Mouse (Mus musculus): ENCODE data around the gene Ube2l3. TPM values are rescaled to one million over a fixed set of nuclear protein-coding genes. Genes with fewer than 3 reads are reported as not detected.
A peak's percentile ranks its signal among the peaks of the same experiment; 100 is the strongest.

Ube2l3 gene
- polyA plus RNA-seq, 1 experiment from 2014 or later: 278 TPM

DNA sequence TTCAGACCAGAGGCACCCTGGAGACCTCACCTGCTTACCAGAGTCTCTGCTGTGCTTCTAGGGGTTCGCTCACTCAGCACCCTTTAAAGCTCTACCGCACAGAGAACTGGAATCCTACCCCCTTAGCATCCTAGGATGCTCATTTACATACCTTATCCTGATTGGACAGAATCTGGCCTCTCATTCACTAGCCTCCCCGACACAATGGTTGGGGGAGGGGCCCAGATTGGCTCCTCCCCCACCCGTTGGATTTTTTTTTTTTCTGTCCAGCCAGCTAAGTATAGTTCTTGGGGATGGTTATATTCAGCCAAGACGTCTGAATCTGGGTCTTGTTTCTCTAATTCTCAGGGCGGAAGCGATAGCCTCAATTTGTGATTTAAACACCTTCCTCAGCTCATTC is 58.1 kb downstream of the Ube2l3 start, which contains the start of gene Ydjc:
Gene Ydjc (plus strand): TSS at position 283 of the 400 bp plus-strand sequence.
- H3K9ac ChIP-seq (ENCODE audit: low read length): no peak within 1 kb of the TSS
- TF ChIP-seq CTCF (IDR thresholded peaks at IDR 0.05; ENCODE audit: low read depth) (no peak), EP300 (optimal IDR thresholded peaks at IDR 0.05) (no peak)

DNA sequence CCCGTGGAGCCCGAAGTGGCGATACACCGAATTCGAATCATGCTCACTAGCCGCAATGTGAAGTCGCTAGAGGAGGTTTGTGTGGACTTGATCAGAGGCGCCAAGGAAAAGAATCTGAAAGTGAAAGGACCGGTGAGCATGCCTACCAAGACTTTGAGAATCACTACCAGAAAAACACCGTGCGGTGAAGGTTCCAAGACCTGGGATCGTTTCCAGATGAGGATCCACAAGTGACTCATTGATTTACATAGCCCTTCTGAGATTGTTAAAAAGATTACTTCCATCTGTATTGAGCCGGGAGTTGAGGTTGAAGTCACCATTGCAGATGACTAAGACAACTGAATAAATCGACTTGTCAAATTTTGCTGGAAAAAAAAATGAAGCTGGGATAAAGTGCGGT is 65.1 kb downstream of the Ube2l3 start:
- ATAC-seq (ENCODE audit: low FRiP score, low TSS enrichment) (no peak), DNase-seq (ENCODE audit: low spot score) (no peak)
- TF ChIP-seq EP300 (optimal IDR thresholded peaks at IDR 0.05) (no peak), CTCF (IDR thresholded peaks at IDR 0.05; ENCODE audit: low read depth) (no peak)
- no peaks in the 10 kb centered on the region for H3K27me3 ChIP-seq (ENCODE audit: control insufficient read depth, insufficient read depth, low read length)
- H3K9ac ChIP-seq (ENCODE audit: low read length): no peak overlapping the region
- no peaks in the 10 kb centered on the region for H3K4me1 ChIP-seq (replicated peaks; ENCODE audit: control insufficient read depth, insufficient read depth)
- H3K27ac ChIP-seq (replicated peaks): no peak overlapping the region
- H3K4me3 ChIP-seq (ENCODE audit: low read depth, low read length): no peak overlapping the region
- H3K9me3 ChIP-seq (ENCODE audit: control insufficient read depth, low read length): no peaks in the 10 kb centered on the region
- no peaks in the 10 kb centered on the region for H3K36me3 ChIP-seq (ENCODE audit: control insufficient read depth, insufficient read depth, low read length)
- no peak overlapping the region for H3K4me2 ChIP-seq (replicated peaks; ENCODE audit: low read depth)
- 78% methylated on average over 15 of the region's 15 CpGs for WGBS

More for the DNA sequence above, 58.1 kb downstream of the Ube2l3 start, which contains the start of gene Ydjc:
- Histone ChIP-seq H3K4me2 (replicated peaks; ENCODE audit: low read depth) (no peak within 1 kb of the TSS), H3K27ac (replicated peaks) (no peak within 1 kb of the TSS), H3K4me1 (replicated peaks; ENCODE audit: control insufficient read depth, insufficient read depth) (0 out of 2 replicates have a peak, but pooled peaks cover 4% of the 10 kb centered on the region), H3K27me3 (ENCODE audit: control insufficient read depth, insufficient read depth, low read length) (no peaks in the 10 kb centered on the region), H3K9me3 (ENCODE audit: control insufficient read depth, low read length) (no peaks in the 10 kb centered on the region), H3K36me3 (ENCODE audit: control insufficient read depth, insufficient read depth, low read length) (no peaks in the 10 kb centered on the region), H3K4me3 (ENCODE audit: low read depth, low read length) (no peak within 1 kb of the TSS)
- DNase-seq (ENCODE audit: low spot score): no peak
- WGBS: 28% methylated on average over 7 of the region's 7 CpGs
- no peak for ATAC-seq (ENCODE audit: low FRiP score, low TSS enrichment)

DNA sequence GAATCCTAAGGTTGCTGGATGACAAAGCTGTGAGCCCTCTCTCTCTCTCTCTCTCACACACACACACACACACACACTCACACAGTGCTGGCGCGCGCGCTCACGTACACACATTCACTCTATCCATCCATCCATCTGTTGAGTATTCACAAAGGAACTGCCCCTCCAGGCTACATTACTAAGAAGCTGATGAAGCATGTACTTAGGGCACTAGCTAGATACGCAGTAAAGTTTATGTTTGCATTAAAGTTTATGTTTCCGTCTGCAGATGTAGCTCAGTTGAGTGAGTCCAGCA is 69.6 kb downstream of the Ube2l3 start:
- TF ChIP-seq CTCF (IDR thresholded peaks at IDR 0.05; ENCODE audit: low read depth): no peak
- no peak for TF ChIP-seq EP300 (optimal IDR thresholded peaks at IDR 0.05)
- no peaks in the 10 kb centered on the region for H3K9me3 ChIP-seq (ENCODE audit: control insufficient read depth, low read length)
- no peak for ATAC-seq (ENCODE audit: low FRiP score, low TSS enrichment)
- H3K27me3 ChIP-seq (ENCODE audit: control insufficient read depth, insufficient read depth, low read length): no peaks in the 10 kb centered on the region
- DNase-seq (ENCODE audit: low spot score): no peak
- peak overlapping the region; percentile 99 for H3K4me2 ChIP-seq (replicated peaks; ENCODE audit: low read depth)
- no peak overlapping the region for H3K9ac ChIP-seq (ENCODE audit: low read length)
- H3K4me3 ChIP-seq (ENCODE audit: low read depth, low read length): peak overlapping the region; percentile 76
- H3K4me1 ChIP-seq (replicated peaks; ENCODE audit: control insufficient read depth, insufficient read depth): 0 out of 2 replicates have a peak, but pooled peaks cover 2% of the 10 kb centered on the region
- 12% methylated on average over 7 of the region's 7 CpGs for WGBS
- no peaks in the 10 kb centered on the region for H3K36me3 ChIP-seq (ENCODE audit: control insufficient read depth, insufficient read depth, low read length)
- no peak overlapping the region for H3K27ac ChIP-seq (replicated peaks)

DNA sequence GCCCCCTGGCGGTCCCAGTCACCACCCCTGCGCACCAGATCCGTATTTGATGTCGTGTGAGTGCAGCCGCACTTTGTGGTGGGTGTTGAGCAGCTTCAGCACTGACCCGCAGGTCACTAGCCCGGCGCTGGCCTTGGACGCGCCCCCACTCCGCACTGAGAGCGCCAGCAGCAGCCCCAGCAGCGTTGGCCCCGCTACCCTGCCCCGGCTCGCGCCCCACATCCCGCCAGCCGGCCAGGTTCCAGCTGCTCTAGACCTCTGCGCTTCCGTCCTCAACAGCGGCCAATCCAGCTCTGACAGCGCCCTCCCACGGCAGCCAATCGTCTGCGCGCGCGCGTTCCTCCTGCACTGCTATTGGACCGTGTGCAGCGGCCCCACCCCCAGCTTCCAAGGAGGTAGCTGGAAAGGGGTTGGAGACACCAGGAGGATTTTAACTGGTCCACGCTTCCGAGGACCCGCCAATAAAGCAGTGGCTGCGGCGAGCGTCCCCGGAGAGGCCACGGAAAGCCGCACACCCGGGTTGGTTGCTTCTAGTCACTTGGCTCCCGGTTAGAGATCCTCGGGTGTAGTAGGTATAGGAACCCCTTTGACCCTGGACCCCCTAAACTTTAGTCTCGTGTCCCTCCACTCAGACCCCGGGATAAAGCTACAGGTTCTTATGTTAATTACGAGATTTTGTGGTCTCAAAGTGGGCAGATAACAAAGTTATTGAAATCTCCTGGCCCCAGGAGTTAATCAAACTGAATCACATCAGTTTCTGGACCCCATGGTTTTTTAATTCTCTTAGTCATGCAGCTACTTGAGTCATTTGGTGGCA is 70.2 kb downstream of the Ube2l3 start, which contains the start of gene Sdf2l1:
Gene Sdf2l1 (minus strand): TSS at position 295 of the 817 bp plus-strand sequence.
- Histone ChIP-seq H3K9me3 (ENCODE audit: control insufficient read depth, low read length) (no peaks in the 10 kb centered on the region), H3K4me3 (ENCODE audit: low read depth, low read length) (peak within 1 kb of the TSS; percentile 76), H3K9ac (ENCODE audit: low read length) (peak within 1 kb of the TSS; percentile 62), H3K27me3 (ENCODE audit: control insufficient read depth, insufficient read depth, low read length) (no peaks in the 10 kb centered on the region), H3K4me2 (replicated peaks; ENCODE audit: low read depth) (peak within 1 kb of the TSS; percentile 99), H3K27ac (replicated peaks) (peak within 1 kb of the TSS; percentile 67), H3K4me1 (replicated peaks; ENCODE audit: control insufficient read depth, insufficient read depth) (0 out of 2 replicates have a peak, but pooled peaks cover 2% of the 10 kb centered on the region), H3K36me3 (ENCODE audit: control insufficient read depth, insufficient read depth, low read length) (no peaks in the 10 kb centered on the region)
- TF ChIP-seq CTCF (IDR thresholded peaks at IDR 0.05; ENCODE audit: low read depth): peak; percentile 48; the same call in 1 of the 2 replicates
- TF ChIP-seq EP300 (optimal IDR thresholded peaks at IDR 0.05): no peak
- WGBS: under 1% methylated on average over 46 of the region's 47 CpGs
- ATAC-seq (ENCODE audit: low FRiP score, low TSS enrichment) (peak; percentile 99), DNase-seq (ENCODE audit: low spot score) (peak; percentile 99)

DNA sequence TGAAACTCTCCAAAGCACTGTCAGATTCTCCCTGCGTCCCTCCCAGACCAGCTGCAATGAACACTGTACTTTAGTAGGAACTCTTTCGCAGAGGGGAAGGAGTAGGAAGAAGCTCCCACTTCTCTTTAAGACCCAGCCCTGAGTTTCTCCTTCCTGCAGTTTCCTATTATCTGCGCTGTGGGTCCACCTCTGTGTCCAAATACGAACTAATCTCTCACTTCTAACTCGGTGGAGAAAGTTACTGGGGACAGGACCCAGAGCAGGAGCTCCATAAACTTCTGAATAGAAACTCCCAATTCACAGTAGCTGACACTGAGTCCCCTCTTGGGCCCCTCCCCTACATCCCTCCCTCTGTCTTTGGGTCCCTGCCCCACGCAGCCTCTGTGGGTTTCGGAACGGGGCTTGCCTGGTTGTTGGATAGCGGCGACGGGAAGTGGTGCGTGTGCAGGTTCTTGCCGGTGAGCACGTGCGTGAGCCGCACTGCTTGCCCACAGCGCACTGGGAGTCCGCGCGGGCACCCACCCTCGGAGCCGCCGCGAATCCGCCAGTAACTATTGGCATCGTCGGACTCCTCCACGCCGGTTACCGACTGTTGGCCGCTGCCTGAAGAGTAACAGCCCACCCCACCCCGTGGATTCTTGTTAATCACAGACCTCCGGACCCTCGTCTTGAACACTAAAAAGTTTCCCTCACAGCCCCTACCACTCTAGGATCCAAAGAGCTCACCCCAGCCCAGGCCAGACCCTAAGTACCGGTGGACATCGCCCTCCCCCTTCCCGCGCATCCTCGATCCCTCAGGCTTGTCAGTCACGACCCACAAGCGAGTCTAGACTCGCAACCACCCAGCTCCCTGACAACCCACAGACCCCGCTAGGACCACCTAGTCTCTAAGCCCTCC is 71.0 kb downstream of the Ube2l3 start:
- no peak for ATAC-seq (ENCODE audit: low FRiP score, low TSS enrichment)
- Histone ChIP-seq H3K36me3 (ENCODE audit: control insufficient read depth, insufficient read depth, low read length) (no peaks in the 10 kb centered on the region), H3K4me2 (replicated peaks; ENCODE audit: low read depth) (peak overlapping the region; percentile 99), H3K9me3 (ENCODE audit: control insufficient read depth, low read length) (no peaks in the 10 kb centered on the region), H3K9ac (ENCODE audit: low read length) (peak overlapping the region; percentile 62), H3K27ac (replicated peaks) (peak overlapping the region; percentile 67), H3K4me1 (replicated peaks; ENCODE audit: control insufficient read depth, insufficient read depth) (0 out of 2 replicates have a peak, but pooled peaks cover 2% of the 10 kb centered on the region), H3K27me3 (ENCODE audit: control insufficient read depth, insufficient read depth, low read length) (no peaks in the 10 kb centered on the region), H3K4me3 (ENCODE audit: low read depth, low read length) (peak overlapping the region; percentile 76)
- WGBS: 3% methylated on average over 43 of the region's 43 CpGs
- TF ChIP-seq CTCF (IDR thresholded peaks at IDR 0.05; ENCODE audit: low read depth) (no peak; the same call in 1 of the 2 replicates), EP300 (optimal IDR thresholded peaks at IDR 0.05) (no peak)
- peak; percentile 50 for DNase-seq (ENCODE audit: low spot score)

All from stomach, postnatal 0 days (tissue).